Mouse (Mus musculus) neutrophil, adult 59 days (primary cell): ENCODE results near the gene Gm15080. TPM values are rescaled to one million over a fixed set of nuclear protein-coding genes. Genes with fewer than 3 reads are reported as not detected.

Experiments used
- total RNA-seq, 2 experiments: library from RNA; stranded (reverse); gene quantifications; 1 replicate in 1 of 2; 2 replicates in 1 of 2; pipeline ENCODE4 v1.2.4; 2023

The Gm15080 gene
- total RNA-seq = not detected

DNA sequence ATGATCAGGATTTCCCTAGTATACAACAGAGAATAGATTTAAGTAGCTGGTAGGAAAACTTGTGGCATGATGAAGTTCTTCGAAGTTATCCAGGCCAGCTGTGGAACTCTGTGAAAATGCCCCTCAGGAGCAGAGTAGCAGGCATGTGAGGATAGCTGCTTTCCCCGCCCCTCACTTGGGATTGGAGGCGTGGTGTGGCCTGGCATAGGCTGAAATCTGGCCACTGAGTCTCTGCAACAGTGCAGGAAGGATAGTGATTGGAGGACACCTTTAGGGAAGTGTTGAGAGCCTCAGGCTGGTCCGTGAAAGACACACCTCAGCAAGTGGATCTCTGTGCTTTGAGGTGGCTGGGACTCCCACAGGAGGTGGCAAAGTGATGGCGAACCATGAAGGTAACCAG lies at the start of gene Gm15080:
Gene Gm15080 (plus strand): TSS at position 301 of the 400 bp plus-strand sequence.

Other genes with a start within 250 kb of the Gm15080 start
- not detected for gene Gm15128, start 227.0 kb upstream of the Gm15080 start, total RNA-seq
- not detected for gene Gm15107, start 187.7 kb downstream of the Gm15080 start, total RNA-seq